Mouse (Mus musculus): ENCODE results near the gene Nmnat3.
A peak's percentile ranks its signal among the peaks of the same experiment; 100 is the strongest.

Nmnat3 gene

DNA sequence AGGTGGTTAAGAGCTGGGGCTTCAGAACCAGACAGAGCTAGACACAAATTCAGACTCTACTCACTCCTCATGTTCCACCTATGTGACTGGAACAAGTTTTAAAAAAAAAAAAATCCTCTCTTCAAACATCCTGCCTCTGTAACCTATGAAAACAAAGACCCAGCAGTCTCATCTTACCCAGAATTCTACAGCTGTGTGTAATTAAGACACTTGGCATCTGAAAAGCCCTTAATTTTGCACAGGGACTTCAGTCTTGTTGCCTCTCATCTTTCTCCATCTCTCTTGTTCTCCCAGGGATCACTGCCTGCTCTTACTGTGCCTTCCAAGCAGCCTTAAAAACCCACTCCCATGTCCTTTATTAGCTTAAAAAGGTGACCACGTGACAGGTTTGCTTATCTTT, 133.4 kb downstream of the Nmnat3 start:
- no peak for DNase-seq (ENCODE audit: low read depth, low spot score)

DNA sequence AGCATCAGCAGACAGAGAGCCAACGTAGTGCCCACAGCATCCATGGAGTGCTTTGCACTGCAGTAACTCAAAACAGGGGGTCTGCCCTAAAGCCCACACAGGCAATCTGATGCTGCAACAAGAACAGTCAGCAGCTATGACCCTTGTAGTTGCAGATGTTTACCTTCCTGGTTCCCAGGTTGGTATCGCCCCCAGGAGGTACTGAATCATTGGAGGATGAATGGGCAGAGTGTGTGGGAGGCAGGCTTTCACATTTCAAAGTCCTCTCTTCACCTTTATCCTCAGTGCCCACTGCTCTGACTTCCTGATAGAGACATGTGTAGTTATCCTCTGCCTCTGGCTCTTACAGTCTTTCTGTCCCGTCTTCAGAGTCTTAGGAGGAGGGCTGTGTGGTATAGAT, 134.7 kb downstream of the Nmnat3 start:
- no peak for DNase-seq (ENCODE audit: low read depth, low spot score)

DNA sequence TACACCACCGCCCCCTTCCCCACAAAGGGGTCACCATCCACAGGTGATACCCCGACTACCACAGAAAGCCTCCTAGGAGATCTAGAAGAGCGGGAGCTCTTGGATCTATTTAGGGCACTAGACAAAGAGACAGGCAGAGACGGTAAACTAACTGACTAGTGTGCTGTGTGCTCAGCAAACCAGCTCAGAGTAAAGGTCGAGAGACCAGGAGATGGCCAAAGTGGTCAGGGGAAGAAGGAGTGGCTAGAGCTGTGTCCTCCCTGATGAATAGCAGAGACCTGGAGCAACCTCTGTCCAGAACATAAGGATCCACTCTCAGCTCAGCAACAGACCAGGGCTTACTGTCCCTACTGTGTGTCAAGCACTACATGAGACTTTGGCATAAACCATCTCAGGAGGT, 135.4 kb downstream of the Nmnat3 start, which contains the start of gene Rbp1:
Gene Rbp1, plus strand, starts transcription at position 306 of the 400 bp plus-strand sequence.
- no peak for DNase-seq (ENCODE audit: low read depth, low spot score)

DNA sequence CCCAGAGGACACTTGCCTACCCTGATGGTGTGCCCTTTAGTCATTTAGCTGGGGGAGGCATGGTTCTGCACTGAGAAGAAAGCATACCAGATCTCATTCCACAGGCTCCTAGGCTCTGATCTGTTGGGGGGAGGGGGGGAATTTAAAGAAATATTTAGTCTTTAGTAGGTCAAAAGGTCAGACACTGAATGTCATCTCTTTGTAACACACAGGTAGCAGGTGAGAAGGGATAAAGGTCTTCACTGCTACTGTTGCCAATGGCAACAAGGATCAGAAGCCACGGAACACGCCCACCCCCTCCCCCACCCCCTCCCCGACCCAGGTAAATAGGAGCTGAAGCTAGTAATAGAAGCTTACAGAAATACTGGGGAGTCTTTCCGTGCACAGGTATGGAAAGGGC, 136.5 kb downstream of the Nmnat3 start:
- no peak for DNase-seq (ENCODE audit: low read depth, low spot score)

DNA sequence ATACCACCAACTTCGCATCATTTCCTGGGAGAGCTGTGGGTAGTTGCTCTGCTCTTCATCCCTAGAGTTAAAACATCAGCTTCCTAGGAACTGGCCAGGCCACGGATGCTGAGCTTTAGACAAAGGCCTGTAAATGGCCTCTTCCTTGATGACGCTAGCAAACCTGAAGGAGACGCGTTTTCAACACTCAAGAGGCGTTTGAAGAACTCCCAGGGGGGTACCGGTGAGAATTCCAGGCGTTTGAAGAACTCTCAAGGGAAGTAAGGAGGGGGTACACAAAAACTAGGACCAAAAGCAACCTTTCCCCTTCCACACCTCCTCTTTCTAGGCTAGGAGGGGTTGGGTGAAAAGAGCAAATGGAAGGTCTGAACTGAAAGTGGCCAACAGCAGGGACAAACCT, 137.1 kb downstream of the Nmnat3 start:
- DNase-seq (ENCODE audit: low read depth, low spot score) = no peak

DNA sequence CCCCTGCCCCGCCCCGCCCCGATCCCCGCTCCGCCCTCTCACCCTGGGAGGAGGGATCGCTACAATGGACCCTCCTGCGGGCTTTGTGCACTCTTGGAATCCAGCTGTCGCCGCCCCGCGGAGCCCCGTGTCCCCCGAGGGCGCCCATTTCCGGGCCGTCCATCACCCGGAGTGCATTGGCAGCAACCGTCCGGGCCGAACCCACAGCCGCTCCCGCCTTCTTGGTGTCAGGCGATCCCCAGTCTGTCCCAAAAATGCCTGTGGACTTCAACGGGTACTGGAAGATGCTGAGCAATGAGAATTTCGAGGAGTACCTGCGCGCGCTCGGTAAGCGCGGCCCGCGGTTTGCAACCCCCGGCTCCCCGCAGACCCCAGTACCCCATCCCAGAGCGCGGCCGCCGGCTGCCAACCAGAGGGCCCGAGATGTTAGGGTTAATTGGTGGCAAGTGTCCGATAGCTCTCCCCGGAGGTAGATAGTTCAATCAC, 137.5 kb downstream of the Nmnat3 start:
- peak; percentile 4 for DNase-seq (ENCODE audit: low read depth, low spot score)

DNA sequence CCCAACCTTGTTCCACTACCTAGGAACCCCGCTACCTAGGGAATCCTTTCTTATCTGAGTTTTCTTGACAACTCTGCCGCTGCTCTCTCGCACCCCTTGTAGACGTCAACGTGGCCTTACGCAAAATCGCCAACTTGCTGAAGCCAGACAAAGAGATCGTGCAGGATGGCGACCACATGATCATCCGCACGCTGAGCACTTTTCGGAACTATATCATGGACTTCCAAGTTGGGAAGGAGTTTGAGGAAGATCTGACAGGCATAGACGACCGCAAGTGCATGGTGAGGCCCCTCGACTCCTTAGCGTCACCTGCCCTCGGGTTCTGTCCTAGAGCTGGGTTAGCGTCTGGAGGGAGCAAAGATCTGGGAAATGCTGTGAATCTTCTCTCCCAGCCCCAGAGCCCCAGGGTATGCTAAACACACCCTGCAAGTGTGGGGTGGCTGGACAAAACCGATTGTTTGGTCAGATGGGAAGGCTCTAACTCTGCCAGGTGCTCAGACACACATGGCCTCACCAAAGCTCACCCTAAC, 138.2 kb downstream of the Nmnat3 start:
- no peak for DNase-seq (ENCODE audit: low read depth, low spot score)

DNA sequence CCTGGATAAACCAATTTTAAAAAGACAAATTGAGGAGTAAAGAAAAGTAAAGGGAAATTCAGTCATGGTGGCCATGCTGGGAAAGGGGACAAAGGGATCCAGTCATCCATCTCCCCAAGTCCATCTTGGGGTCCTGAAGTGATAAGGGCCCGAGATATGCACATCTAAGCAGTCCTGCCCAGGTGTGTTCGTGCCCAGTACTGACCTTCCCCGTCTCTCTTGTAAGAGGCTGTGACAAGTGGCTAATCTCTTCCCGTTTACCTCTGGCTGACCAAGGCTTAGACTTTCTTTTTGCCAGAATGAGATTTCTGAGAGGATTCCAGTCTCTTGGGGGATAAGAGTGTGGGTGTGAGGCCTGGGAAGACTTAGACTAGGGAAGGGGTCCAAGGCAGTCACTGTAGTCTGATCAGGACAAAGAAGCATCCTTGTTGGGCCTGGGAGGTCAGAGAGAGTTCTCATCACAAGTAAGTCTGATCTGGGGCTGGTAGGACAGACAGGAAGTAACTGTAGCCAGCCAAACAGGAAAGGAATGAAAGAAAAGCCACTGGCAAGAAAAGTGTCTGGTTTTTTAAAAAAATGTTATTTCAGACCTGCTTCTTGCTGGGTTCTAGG, 140.8 kb downstream of the Nmnat3 start:
- DNase-seq (ENCODE audit: low read depth, low spot score) = no peak

DNA sequence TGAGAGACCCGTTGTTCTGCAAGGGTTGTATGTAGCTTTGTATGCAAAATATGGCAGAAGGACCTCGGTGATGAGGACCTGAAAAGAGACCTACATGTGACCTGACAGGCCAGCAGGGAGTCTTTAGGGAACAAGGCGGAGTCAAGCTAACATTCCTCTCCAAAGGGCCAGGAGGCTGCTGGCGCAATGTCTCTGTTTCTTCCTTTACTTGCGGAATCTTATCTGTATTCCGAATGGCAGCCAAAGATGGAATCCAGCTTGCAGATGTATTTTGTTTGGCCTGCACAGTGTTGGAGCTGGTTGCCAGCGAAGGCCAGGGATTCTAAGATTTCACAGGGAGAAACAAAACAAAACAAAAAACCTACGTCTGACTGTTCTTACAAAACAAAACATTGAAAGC, 141.5 kb downstream of the Nmnat3 start:
- DNase-seq (ENCODE audit: low read depth, low spot score) = no peak

DNA sequence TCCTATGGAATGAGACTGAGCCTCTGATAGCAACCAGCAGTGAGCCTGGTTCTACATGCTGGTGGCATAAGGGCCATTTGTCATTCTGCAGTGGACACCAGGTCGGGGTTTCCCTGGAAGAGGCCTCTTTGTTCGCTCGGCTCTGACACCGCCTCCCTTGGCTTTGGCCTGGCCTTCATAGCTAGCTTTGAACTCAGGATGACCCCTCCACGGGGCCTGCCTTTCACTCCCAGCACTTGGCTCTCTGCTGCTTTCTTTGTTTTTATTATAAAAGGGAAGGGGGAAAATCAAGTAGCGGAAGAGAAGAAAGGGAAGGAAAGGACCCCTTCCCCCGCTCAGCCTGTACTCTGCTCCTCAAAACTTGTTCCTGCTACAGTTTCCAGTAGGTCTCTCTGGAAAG, 142.6 kb downstream of the Nmnat3 start:
- DNase-seq (ENCODE audit: low read depth, low spot score) = no peak

DNA sequence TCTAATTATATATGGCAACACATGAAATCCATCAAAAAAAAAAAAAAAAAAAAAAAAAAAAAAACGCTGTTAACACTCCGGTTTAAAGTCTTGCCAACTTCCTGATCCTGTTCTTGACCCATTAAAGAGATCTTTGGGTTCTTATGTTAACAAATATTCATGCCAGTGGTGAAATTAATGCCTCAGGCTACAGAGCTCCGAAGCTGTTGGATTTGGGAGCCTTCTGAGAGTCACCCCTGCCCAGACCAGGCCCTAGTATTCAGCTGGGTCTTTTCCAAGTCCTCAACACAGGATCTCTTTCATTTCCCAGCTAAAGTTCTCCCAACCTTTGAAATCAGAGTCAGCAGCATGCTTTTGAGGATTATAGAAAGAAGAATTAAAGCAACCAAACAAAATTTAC, 143.3 kb downstream of the Nmnat3 start:
- no peak for DNase-seq (ENCODE audit: low read depth, low spot score)

DNA sequence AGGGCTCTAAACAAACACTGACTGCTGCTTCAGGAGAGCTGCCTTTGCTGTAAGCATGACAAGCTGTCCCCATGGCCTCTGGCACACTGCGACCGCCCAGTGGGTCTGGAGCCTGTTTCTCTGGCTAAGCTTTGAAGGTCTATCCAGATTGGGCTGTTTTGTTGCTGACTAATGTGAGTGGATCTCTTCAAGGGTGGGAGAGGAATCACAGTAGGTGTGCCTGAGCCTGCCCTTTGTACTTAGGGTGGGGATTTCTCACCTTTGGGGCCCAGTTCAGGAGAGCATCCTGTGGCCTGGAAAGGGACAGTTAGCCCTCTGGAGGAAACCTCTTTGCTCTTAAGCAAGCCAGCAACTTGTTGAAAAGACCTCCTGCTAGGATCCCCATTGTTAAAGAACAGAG, 145.8 kb downstream of the Nmnat3 start:
- no peak for DNase-seq (ENCODE audit: low read depth, low spot score)

DNA sequence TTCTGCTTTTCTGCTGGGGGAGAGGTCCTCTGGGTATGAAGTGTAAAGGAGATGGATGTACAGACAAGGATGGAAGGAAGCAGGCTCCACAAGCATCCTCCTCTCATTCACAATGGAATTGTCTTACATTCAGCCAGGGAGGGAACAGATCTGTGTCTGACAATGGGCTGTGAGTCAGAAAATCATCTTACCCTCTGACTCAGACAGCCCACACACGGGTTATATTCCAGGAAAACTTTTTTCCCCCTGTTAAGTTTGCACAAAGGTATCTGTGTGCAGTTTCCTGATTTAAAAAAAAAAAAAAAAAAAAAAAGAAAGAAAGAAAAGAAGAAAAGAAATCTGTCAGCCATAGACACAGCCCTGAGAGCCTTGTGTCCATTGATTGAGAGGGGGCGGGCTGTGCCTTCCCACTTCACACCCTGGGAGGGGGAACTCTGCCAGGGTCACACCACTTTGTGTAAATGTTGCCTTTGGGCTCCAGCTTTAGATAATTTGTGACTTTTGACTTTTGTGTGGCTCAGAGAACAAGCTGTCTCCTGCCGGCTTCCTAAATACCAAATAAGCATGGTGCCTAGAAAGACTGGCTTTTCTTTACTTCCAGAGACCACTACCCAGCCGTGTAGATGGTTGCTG, 146.8 kb downstream of the Nmnat3 start:
- no peak for DNase-seq (ENCODE audit: low read depth, low spot score)

DNA sequence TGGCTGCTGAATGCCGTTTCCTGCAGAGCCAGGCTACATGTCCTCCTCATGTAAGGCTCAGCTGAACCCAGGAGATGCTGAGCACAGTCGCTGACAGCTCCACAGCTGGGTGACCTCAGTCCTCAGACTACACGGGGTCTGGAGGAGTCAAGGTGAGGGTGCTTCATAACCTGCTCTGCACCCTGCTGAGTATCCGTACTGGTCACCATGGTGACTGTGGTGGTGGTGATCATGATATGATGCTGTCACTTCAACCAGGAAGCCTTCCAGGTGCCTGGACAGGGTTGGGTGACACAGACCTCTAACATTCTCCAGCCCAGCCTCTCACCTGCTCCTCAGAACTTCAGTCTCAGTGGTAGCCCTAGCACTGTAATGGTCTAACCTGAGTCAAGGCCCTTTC, 150.6 kb downstream of the Nmnat3 start:
- DNase-seq (ENCODE audit: low read depth, low spot score) = no peak

DNA sequence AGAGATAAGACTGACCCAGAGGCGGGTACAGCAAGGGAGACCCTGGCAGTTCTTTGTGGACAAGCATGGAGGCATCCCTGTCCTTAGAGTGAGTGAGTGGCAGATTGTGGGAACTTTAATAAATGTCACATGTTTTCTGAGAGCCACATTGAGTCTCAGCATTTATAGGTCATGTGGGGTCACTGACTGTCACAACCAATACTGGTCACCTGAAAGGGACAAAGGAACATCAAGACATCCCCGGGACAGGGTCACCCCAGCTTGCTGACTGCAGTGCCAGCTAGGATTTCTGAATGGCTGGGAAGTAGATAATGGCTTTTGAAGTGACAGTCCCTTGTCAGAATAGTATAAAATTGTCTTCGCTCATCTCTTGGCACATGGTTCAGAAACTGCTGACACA, 151.9 kb downstream of the Nmnat3 start:
- DNase-seq (ENCODE audit: low read depth, low spot score) = no peak

DNA sequence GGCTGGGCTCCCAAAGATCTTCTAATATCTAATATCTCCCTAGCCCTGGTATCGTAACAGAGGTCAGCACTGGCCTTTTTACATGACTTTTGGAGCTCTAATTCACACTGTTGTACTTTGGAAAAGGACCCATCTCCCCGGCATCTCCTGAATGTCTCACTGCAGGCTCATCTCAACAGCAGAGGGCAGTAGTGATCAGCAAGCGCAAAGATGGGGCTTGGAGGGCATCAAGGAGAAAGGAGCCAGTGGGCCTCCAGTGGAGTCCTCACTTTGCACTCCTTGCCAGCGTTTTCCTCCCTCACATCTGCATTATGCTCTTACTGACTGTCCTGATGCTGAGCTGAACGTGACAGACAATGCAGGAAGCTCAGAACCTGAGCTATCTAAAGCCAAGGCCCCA, 155.4 kb downstream of the Nmnat3 start:
- DNase-seq (ENCODE audit: low read depth, low spot score) = no peak

DNA sequence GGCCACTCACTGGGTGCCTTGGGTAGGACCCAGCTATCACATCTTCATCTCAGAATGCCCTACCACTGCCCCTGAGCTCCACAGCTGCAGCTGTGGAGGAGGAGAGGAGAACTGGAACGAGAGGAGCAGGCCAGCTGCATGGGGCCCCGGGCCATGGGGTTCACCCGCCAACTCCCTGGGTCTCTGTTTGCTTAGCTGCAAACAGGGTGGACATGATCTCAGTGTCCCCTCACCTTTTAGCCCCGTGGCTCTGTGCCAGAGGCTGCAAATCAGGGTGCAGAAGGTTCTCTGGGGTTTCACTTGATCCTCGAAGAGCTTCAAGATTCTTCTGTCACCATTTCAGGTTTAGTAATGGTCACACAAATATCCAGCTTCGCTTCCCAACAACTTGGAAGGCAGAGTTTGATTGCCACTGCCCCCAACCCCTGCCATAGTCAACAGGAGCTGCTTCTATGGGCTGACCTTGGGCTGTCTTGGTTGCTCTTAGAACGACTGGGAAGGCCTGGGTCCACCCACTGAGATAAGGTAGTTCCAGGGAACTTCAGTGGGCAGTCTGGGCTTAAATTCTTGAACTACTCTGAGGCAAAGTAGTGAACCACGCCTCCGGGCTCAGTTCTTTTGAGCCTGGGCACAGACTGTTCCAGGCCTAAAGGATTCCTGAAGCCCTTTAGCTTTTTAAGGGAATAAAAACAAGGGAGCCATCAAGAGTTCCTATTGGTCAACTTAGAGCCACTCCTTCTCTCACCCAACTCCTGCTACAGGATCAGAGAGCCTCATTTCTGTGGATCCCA, 158.3 kb downstream of the Nmnat3 start:
- DNase-seq (ENCODE audit: low read depth, low spot score) = no peak

DNA sequence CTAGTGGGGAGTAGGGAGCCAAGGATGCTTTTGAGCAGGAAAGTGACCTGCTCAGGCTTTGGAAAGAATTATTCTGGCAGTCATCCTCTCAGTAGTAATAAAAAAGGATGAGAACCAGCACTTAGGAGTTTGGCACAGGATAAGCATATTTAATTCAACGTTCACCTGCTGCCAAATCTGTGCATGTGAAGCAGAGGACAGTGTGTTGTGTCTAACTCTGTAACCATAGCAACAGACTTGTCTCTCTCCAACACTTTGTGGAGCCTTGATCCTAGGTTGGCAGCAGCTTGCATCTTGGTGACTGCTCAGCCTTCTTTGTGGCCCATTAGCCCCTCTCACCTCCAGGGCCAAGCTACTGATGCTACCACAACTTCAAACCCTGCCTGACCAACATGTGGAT, 163.7 kb downstream of the Nmnat3 start:
- DNase-seq (ENCODE audit: low read depth, low spot score) = no peak

DNA sequence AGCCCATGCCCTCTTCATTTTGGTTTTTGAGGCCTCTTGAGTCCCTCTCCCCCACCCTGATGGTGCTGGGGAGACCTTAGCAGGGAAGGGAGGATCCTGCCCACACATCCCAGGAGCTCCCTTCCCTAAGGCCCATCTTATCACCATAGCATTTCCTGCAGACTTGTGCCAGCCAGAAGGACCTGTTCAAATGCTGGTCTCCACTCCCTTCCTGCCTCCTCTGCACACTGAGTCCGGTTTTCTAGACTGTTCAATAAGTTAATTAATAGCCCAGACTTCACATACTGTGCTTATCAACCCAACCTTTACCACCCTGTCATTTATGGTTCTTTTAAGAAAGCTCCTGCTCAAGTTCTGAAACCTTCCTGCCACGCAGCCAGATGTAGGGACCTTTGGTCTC, 179.5 kb downstream of the Nmnat3 start:
- DNase-seq (ENCODE audit: low read depth, low spot score) = no peak
